Mouse (Mus musculus): ENCODE measurements around the gene Cbx5. TPM values are rescaled to one million over a fixed set of nuclear protein-coding genes. Genes with fewer than 3 reads are reported as not detected.

Gene Cbx5
- polyA plus RNA-seq, 1 experiment from 2014 or later: 143 TPM

- ATAC-seq (ENCODE audit: low FRiP score): no peak
- Histone ChIP-seq H3K9ac (no peak overlapping the region), H3K27ac (no peak overlapping the region), H3K36me3 (peaks cover 65% of the 10 kb centered on the region), H3K4me1 (replicated peaks) (peaks cover under 1% of the 10 kb centered on the region; the same call in 1 of the 2 replicates), H3K27me3 (no peaks in the 10 kb centered on the region), H3K4me3 (no peak overlapping the region), H3K9me3 (no peaks in the 10 kb centered on the region), H3K4me2 (no peak overlapping the region)
- 86% methylated on average over 1 of the region's 1 CpGs for WGBS
These were observed 42.8 kb downstream of the Cbx5 start for GRCm38 (mm10) chr15:103196835-103197234.

- ATAC-seq (ENCODE audit: low FRiP score): no peak
- no peak overlapping the region for H3K4me3 ChIP-seq
- no peaks in the 10 kb centered on the region for H3K9me3 ChIP-seq
- no peak overlapping the region for H3K27ac ChIP-seq
- 85% methylated on average over 2 of the region's 2 CpGs for WGBS
- H3K9ac ChIP-seq: no peak overlapping the region
- H3K27me3 ChIP-seq: no peaks in the 10 kb centered on the region
- 0 out of 2 replicates have a peak, but pooled peaks cover 10% of the 10 kb centered on the region for H3K4me1 ChIP-seq (replicated peaks)
- H3K36me3 ChIP-seq: peaks cover 54% of the 10 kb centered on the region
- H3K4me2 ChIP-seq: no peak overlapping the region
These were observed 46.0 kb downstream of the Cbx5 start for GRCm38 (mm10) chr15:103193606-103194005.

- H3K9ac ChIP-seq: no peak overlapping the region
- no peaks in the 10 kb centered on the region for H3K27me3 ChIP-seq
- peak overlapping the region; percentile 60; the same call in 1 of the 2 replicates for H3K27ac ChIP-seq
- no peak for ATAC-seq (ENCODE audit: low FRiP score)
- no peaks in the 10 kb centered on the region for H3K9me3 ChIP-seq
- H3K4me1 ChIP-seq (replicated peaks): peaks cover 19% of the 10 kb centered on the region
- H3K4me3 ChIP-seq: no peak overlapping the region
- no peak overlapping the region for H3K4me2 ChIP-seq
- peaks cover 33% of the 10 kb centered on the region for H3K36me3 ChIP-seq
- 60% methylated on average over 10 of the region's 10 CpGs for WGBS
These were observed 48.8 kb downstream of the Cbx5 start for GRCm38 (mm10) chr15:103190531-103191462.

GRCm38 (mm10) chr15:103190083-103190482, 49.5 kb downstream of the Cbx5 start:
- WGBS: 78% methylated on average over 7 of the region's 7 CpGs
- ATAC-seq (ENCODE audit: low FRiP score): no peak

GRCm38 (mm10) chr15:103187803-103188202, 51.8 kb downstream of the Cbx5 start:
- H3K4me3 ChIP-seq: no peak overlapping the region
- ATAC-seq (ENCODE audit: low FRiP score): no peak
- H3K4me2 ChIP-seq: no peak overlapping the region
- WGBS: 71% methylated on average over 6 of the region's 6 CpGs
- H3K27ac ChIP-seq: no peak overlapping the region
- H3K36me3 ChIP-seq: peaks cover 17% of the 10 kb centered on the region
- H3K27me3 ChIP-seq: peaks cover 3% of the 10 kb centered on the region
- H3K4me1 ChIP-seq (replicated peaks): peaks cover 36% of the 10 kb centered on the region
- no peak overlapping the region for H3K9ac ChIP-seq
- H3K9me3 ChIP-seq: no peaks in the 10 kb centered on the region

More at GRCm38 (mm10) chr15:103190083-103190482, 49.5 kb downstream of the Cbx5 start:
- H3K4me1 ChIP-seq (replicated peaks): peaks cover 21% of the 10 kb centered on the region
- H3K27me3 ChIP-seq: no peaks in the 10 kb centered on the region
- H3K36me3 ChIP-seq: peaks cover 26% of the 10 kb centered on the region
- no peak overlapping the region for H3K4me2 ChIP-seq
- H3K4me3 ChIP-seq: no peak overlapping the region
- peak overlapping the region; percentile 60; the same call in 1 of the 2 replicates for H3K27ac ChIP-seq
- H3K9ac ChIP-seq: no peak overlapping the region
- no peaks in the 10 kb centered on the region for H3K9me3 ChIP-seq

GRCm38 (mm10) chr15:103185462-103186198, 54.0 kb downstream of the Cbx5 start:
- WGBS: 49% methylated on average over 19 of the region's 19 CpGs
- no peak overlapping the region for H3K4me3 ChIP-seq
- H3K4me2 ChIP-seq: no peak overlapping the region
- peaks cover under 1% of the 10 kb centered on the region; the same call in 1 of the 2 replicates for H3K36me3 ChIP-seq
- no peaks in the 10 kb centered on the region for H3K9me3 ChIP-seq
- no peak overlapping the region for H3K27ac ChIP-seq
- H3K9ac ChIP-seq: peak overlapping the region; percentile 24; the same call in 1 of the 2 replicates
- peaks cover 35% of the 10 kb centered on the region for H3K4me1 ChIP-seq (replicated peaks)
- peaks cover 20% of the 10 kb centered on the region for H3K27me3 ChIP-seq
- ATAC-seq (ENCODE audit: low FRiP score): 0 out of 2 replicates have a peak, but pooled peaks have one; percentile 9

- H3K4me1 ChIP-seq (replicated peaks): peaks cover 32% of the 10 kb centered on the region
- peak overlapping the region; percentile 54 for H3K4me2 ChIP-seq
- peak overlapping the region; percentile 51 for H3K9ac ChIP-seq
- H3K9me3 ChIP-seq: no peaks in the 10 kb centered on the region
- ATAC-seq (ENCODE audit: low FRiP score): peak; percentile 41
- 11% methylated on average over 25 of the region's 25 CpGs for WGBS
- no peaks in the 10 kb centered on the region for H3K36me3 ChIP-seq
- no peak overlapping the region for H3K27ac ChIP-seq
- peaks cover 37% of the 10 kb centered on the region for H3K27me3 ChIP-seq
- peak overlapping the region; percentile 27 for H3K4me3 ChIP-seq
These were observed 55.7 kb downstream of the Cbx5 start for GRCm38 (mm10) chr15:103183651-103184610.

GRCm38 (mm10) chr15:103183135-103183534, 56.5 kb downstream of the Cbx5 start:
- peak overlapping the region; percentile 54 for H3K4me2 ChIP-seq
- WGBS: under 1% methylated on average over 21 of the region's 21 CpGs
- H3K9me3 ChIP-seq: no peaks in the 10 kb centered on the region
- H3K4me3 ChIP-seq: 0 out of 2 replicates have a peak overlapping the region, but pooled peaks have one; percentile 5
- no peak overlapping the region for H3K27ac ChIP-seq
- no peak for ATAC-seq (ENCODE audit: low FRiP score)
- H3K36me3 ChIP-seq: no peaks in the 10 kb centered on the region
- H3K27me3 ChIP-seq: peaks cover 45% of the 10 kb centered on the region
- peak overlapping the region; percentile 49; the same call in 1 of the 2 replicates for H3K9ac ChIP-seq
- H3K4me1 ChIP-seq (replicated peaks): peaks cover 29% of the 10 kb centered on the region

- Histone ChIP-seq H3K9ac (no peak overlapping the region), H3K4me1 (replicated peaks) (peaks cover 30% of the 10 kb centered on the region), H3K27ac (no peak overlapping the region), H3K36me3 (no peaks in the 10 kb centered on the region), H3K9me3 (no peaks in the 10 kb centered on the region), H3K27me3 (peaks cover 54% of the 10 kb centered on the region), H3K4me3 (peak overlapping the region; percentile 16; the same call in 1 of the 2 replicates), H3K4me2 (peak overlapping the region; percentile 42)
- WGBS: under 1% methylated on average over 37 of the region's 48 CpGs
- peak; percentile 14; the same call in 1 of the 2 replicates for ATAC-seq (ENCODE audit: low FRiP score)
These were observed 57.3 kb downstream of the Cbx5 start for GRCm38 (mm10) chr15:103182166-103182790.

- no peak for ATAC-seq (ENCODE audit: low FRiP score)
- Histone ChIP-seq H3K4me1 (replicated peaks) (peaks cover 30% of the 10 kb centered on the region), H3K27ac (no peak overlapping the region), H3K4me3 (no peak overlapping the region), H3K4me2 (no peak overlapping the region), H3K36me3 (no peaks in the 10 kb centered on the region), H3K27me3 (peaks cover 70% of the 10 kb centered on the region), H3K9me3 (no peaks in the 10 kb centered on the region), H3K9ac (no peak overlapping the region)
These were observed 59.2 kb downstream of the Cbx5 start for GRCm38 (mm10) chr15:103180406-103180805.

GRCm38 (mm10) chr15:103178767-103179166, 60.8 kb downstream of the Cbx5 start:
- Histone ChIP-seq H3K9me3 (no peaks in the 10 kb centered on the region), H3K27ac (no peak overlapping the region), H3K4me3 (no peak overlapping the region), H3K4me1 (replicated peaks) (peaks cover 25% of the 10 kb centered on the region), H3K9ac (no peak overlapping the region), H3K27me3 (peaks cover 87% of the 10 kb centered on the region), H3K4me2 (no peak overlapping the region), H3K36me3 (no peaks in the 10 kb centered on the region)
- 61% methylated on average over 1 of the region's 1 CpGs for WGBS
- no peak for ATAC-seq (ENCODE audit: low FRiP score)
